Mouse (Mus musculus) A20 (cell line): ENCODE measurements at regions not wholly inside any gene's neighbourhood (a gene's known extent, or its start where the extent isn't known, plus 50 kb on each side); places are given as distances from the start of the nearest gene placed in this dataset.
"Not testable (repeated sequence)": the region's sequence is repeated elsewhere in the genome, so short reads cannot be mapped to it uniquely, and the experiment has no call there.

ENCODE experiments used
- DNase-seq: peaks from one replicate; pipeline ENCODE4 v3.0.0-alpha.2; 2011; ENCODE audit warnings: low read depth, low spot score

DNA sequence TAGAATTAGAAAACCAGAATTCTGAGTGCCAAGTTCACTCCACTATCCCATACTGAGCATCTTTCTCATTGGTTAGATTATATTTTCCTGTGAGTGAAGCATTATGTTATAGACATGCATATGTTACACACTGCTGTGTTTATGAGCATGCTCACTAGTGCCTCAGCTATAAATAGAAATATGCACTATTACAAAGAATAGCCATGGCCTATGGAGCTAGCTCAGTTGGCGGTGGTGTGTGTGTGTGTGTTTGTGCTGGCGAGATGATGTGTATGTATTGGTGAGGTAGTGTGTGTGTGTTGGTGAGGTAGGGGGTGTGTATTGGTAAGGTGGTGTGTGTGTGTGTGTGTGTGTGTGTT, 106.2 kb downstream of the Sec31a start:
- DNase-seq, result no peak

GRCm38 (mm10) chr5:100309071-100309806, 106.8 kb downstream of the Sec31a start:
- no peak for DNase-seq

- peak; percentile 20 for DNase-seq
Measured at GRCm38 (mm10) chr5:100304403-100304802, 111.6 kb downstream of the Sec31a start.

DNA sequence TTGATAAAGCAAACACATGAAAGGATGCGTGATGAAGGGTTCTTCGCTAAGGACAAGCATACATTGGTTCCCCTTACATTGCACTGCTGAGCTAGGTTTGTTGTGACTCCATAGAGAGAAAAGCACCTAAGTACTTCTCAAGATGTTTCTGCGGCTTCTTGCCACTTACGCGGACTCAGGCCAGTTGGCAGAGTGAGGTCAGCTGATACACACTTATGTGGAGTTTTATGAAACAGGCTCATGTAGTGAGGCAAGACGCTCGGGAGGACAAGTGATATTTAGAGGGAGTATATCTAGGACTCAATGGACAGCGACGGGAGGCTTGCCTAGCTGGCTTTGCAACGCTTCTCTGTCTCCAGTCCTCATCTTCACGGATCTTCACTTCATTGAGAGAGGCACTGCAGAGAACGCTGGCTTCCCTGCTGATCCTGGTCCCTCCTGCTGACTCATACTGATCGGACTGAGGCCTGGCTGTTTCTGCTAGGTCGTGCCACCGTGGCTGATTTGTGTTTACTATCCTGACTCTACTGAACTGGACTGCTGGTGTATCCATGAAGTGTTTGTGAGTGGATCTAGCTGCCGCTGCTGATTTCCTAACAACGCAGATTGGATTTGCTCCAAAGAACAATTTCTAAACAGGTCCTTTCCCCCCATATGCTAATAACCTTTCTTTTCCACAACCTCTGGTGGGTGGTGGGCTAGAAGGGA, 113.8 kb downstream of the Sec31a start:
- no peak for DNase-seq

GRCm38 (mm10) chr5:100299141-100299540, 116.9 kb downstream of the Sec31a start:
- no peak for DNase-seq

- DNase-seq, result no peak
Measured at GRCm38 (mm10) chr5:100294189-100294588, 121.8 kb downstream of the Sec31a start.

DNA sequence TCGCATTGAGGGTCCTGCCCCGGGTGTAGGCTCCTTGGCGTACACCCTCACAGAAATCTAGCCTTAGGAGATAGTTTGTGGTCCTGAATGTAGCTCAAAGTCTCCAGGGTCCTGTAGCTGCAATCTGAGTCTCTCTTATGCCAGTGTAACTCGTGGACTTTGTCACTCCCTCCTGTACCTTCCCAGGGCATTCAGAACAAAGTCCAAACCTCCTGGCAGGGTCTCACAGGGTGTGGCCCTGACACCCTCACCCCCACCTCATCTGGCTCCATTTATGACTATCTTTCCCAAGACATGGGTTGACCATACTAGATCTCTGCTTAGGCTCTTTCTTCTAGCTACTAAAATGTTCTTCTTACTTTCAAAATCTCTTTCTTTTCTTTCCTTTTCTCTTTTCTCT, 120.6 kb upstream of the Tmem150c start:
- no peak for DNase-seq

DNA sequence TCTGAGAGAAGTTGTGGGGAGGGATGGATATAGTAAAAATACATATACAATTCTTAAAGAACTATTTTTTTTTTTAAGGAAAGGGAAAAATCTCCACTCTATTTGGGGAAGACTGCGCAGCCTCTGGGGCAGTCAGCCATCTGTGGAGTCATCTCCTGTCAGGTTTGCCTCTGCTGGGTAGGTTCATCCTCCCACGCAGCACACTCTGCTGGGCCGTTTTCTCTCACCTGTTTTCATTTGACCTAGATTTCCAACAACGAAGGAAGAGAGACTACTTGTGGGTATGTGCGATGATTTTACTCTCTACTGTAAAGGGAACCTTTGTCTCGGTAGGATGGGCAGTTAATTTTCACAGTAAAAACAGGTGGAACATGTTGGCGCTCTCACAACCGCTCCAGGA, 119.9 kb upstream of the Tmem150c start:
- DNase-seq, result no peak

DNA sequence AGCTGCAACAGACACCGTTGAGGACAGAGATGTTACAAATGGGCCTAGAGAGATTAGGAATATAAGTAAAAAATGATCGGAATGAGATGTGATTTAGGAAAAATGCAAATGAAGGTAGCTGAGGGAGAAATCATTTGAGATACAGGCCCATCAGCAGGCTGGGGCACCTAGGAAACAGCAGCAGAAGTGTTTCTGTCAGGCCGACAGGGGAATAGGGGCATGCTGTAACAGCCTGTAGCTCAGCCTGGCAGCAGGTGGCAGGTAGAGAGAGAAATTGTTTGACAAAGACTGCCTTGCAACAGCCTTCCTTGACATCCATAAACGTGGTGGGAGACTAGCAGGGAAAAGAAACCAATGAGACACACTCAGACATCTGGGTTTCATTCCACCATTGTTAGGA, 115.1 kb upstream of the Tmem150c start:
- no peak for DNase-seq

GRCm38 (mm10) chr5:100271975-100272374, 112.4 kb upstream of the Tmem150c start:
- DNase-seq, result not testable (repeated sequence)

DNA sequence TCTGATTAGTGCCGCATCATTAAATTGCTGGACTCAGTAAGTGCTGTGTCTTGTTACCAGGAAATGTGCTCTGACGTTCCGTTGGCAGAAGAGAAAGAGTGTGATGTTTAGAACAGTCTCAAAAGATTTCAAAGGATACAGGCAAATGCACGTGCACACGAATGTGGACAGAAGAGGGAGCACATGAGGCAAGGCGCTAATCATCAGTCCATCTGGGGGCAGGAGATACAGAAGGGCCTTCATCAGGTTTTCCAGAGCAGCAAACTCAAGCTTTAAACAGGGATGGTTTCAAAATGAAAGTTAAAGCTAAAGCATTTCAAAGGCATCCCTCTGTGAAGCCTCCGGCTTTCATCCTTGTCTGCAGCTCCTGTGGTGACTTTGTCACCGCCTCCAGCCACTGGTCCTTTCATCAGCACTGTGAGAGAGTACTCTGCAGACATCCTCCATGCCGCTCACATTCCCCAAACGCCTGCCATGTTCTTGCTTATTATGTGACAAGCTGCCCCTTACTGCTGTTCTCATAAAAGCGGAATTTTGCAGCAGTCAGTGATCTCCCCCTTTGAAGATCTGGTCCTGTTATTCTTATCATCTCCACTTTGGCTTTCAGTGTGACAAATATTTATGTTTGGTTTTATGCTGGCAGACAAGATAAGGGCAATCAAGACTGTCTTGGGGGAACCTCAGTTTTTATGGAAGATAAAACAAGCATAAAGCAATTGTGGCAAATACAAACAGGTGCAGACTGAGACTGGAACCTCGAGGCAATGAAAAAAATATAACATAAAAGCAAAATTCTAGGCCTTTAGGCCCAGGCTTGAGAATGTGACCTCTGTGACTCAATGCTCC, 111.5 kb upstream of the Tmem150c start:
- no peak for DNase-seq

GRCm38 (mm10) chr5:100268111-100268878, 108.7 kb upstream of the Tmem150c start:
- no peak for DNase-seq

DNA sequence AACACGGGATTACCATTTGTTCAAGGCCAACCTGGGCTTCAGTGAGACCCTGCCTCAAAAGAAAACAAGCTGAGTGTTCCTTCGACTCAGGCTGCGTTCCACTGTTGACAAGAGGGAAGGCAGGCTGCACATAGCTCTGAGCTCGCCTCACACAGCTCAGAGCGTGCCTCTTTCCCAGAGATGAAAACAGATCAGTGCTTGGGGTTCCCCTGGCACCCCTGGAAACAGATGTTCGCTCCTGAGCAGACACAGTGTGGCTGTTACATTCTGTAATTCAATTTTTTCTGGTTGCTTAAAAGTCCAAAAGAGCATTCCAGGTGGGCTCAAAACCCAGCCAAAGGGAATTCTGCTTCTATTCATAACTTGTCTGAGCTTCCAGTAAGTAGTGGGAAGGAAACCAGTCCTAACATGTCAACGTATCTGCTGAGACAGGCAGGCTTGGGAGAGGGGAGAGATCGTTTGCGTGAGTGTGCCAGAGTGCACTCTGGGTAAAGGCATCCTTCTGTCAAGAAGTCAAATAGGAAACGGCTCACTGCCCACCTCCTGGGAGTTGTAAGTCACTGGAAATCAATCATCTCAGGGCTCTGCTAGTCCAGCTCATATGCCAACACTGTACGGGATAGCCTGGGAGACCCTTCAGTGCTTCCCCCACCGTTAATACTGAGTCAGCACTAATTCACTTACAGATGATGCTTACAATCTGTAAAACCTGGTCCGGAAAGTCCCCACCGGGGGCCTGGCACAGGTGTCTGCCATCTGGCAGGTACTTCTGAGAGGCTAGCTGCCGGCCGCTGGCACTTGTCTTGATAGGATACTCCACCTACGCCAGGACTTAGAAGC, 107.3 kb upstream of the Tmem150c start:
- DNase-seq, result peak; percentile 5

- DNase-seq, result no peak
Measured at GRCm38 (mm10) chr5:100259803-100260693, 100.4 kb upstream of the Tmem150c start.

DNA sequence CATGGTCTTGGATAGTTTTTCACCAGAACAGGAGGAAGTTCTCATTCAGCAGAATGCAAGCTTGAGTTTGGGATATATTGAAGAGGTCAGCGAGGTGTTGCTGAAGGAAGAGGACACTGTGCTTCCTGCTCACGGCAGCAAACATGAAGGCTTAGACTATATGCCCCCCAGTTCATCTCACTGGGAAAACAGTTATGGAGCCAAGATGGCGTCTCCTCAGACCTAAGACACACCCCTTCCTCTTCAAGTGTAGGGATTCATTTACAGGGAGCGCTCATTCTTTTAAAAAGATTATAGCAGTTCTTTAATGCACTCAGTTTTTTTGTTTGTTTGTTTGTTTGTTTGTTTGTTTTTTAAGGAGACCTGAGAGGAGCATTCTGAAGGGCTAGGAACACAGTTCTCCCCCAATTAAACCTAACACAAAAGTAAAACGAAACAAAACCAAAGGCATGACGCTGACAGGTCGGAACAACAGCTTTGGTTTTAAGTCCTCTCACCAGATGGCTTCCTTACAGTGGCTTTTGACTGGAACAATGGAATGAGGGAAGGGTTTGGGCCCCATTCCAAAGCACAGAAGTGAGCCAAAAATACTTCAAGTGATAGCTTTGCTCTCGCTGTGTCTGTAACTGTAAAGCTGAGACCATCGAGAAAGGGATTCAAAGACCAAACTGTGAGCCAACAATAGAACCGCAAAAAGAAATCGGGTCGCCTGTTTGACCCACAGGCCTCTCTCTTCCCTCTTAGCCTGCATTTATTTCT, 99.5 kb upstream of the Tmem150c start:
- DNase-seq, result no peak

DNA sequence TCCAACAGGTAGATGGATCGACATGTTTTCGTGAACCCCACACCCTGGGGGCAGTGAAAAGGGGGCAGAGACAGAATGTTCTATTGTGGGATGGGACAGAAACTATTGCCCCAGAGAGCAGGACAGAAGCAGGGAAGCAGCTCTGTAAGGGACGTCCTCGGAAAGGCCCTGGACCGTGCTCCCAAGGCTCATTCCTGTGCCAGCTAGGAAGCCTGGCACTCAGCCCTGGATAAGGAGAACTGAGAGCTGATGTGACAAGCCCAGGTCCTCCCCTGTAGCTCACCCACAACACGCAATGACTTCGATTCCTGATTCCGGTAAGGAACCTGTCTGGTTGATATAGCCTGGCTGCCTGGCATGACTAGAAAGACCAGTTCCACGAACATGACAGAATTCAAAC, 95.7 kb upstream of the Tmem150c start:
- DNase-seq, result no peak

DNA sequence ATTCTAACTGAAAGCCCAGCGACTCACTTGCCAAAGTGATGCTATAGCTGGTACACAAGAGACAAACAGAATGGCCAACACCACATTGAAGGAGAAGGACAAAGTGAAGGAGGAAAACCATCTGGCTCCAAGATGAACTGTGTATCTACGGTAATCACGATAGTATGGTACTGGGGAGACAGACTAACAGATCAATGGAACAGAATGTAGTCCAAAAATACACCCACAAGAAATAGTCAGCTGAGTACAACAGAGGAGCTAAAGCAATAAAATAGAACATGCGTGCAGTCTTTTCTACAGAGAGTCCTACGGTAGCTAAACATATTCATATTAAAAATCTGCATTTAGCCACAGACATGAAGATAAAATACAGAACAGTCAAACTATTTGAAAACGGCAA, 92.4 kb upstream of the Tmem150c start:
- DNase-seq, result no peak

DNA sequence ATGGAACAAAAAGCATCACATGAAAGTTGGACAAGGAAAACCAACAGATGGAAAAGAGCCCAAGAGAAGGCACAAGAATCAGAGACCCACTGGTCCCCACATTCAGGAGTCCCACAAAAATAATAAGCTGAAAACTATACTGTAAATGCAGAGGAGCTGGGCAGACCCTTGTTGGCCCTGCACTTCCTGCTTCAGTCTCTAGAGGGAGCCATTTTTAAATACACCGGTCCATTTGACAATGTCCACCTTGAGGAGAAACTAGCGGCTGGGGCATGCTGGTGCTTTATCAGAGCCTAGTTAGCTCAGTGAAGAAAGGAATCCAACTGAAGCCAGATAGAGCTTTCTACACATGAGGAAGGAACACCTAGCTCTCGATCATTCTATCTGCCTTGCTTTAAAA, 90.1 kb upstream of the Tmem150c start:
- DNase-seq, result peak; percentile 71

GRCm38 (mm10) chr5:100248611-100249010, 89.0 kb upstream of the Tmem150c start:
- DNase-seq, result no peak
